Mouse (Mus musculus) bone marrow macrophage, adult 2 months (primary cell): ENCODE measurements around the gene Gm28036.
"Not testable (repeated sequence)": the region's sequence is repeated elsewhere in the genome, so short reads cannot be mapped to it uniquely, and the experiment has no call there.

Experiments used
- CTCF ChIP-seq: IDR thresholded peaks from 2 replicates; pipeline ENCODE4 v1.5.1; 2012; ENCODE audit warnings: low read depth, mild to moderate bottlenecking, low read length, moderate library complexity
- POLR2A ChIP-seq: IDR thresholded peaks from 2 replicates; pipeline ENCODE4 v1.6.1; 2012; ENCODE audit warnings: mild to moderate bottlenecking, low read depth, low read length, borderline replicate concordance

DNA sequence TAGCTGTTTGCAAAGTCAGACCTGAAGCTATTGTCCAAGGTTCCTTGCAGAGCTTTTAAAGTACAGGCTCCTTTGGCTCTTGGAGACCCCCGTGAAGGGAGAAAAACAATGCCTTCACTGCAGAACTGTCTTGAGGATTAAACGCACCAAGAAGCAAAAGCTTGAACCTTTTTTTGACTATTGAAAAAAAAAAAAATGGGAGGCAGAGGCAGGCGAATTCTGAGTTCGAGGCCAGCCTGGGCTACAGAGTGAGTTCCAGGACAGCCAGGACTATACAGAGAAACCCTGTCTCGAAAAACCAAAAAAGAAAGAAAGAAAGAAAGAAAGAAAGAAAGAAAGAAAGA, 14.8 kb downstream of the Gm28036 start:
- TF ChIP-seq CTCF, POLR2A: not testable (repeated sequence)
